Mouse (Mus musculus) liver, embryonic 14.5 days (tissue): ENCODE measurements around the gene Igfbp2.

Experiments used
- CTCF ChIP-seq: IDR thresholded peaks from 2 replicates; pipeline ENCODE4 v1.5.1; 2016; ENCODE audit warnings: antibody characterized with exemption, low read depth, control low read depth
- EP300 ChIP-seq: IDR thresholded peaks from 2 replicates; pipeline ENCODE4 v1.6.1; 2016; ENCODE audit warnings: antibody characterized with exemption, low read depth

DNA sequence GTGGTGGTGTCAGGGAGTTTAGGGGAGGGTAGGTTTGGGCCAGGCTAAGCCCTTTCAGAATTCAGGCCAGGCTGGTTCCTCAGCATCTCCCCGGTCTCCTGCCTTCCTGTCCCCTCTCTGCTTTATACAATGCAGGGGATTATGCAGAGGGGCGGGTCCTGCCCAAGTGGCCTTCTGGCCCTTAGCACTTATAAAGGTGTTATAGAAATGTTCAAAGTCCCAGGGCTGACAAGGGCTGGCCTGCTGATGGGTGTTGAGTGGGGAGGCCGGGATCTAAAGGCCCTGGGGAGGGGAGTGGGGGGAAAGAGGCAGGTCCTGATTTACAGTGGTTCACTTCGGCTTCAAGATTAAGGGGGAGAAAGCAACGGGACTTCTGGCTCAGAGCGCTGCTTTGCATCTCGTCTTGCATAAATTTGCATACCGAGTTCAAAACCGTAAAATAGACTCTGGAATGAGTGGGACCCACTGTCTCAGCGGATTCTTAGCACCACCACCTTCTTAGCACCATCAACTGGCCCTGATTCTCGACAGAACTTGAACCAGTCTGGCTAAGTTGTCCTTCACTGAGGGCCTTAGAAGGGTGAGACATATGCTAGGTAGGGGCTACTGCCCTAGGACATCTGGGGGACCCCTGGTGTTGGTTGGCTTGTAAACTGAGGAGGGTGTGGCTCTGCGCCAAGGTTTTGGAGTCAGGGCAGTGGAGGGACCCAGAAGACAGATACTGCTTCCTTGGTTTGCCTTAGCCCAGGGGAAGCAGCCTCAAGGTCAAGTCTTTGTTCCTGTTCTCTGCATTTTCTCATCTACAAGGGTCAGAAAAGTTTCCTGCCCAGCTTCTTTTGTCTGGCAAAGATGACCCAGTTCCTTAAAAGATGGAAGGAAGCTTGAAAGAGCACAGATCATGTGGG, 3.4 kb downstream of the Igfbp2 start:
- TF ChIP-seq CTCF (no peak), EP300 (no peak)
